Mouse (Mus musculus): ENCODE data around the gene Exph5.

Exph5 gene

DNA sequence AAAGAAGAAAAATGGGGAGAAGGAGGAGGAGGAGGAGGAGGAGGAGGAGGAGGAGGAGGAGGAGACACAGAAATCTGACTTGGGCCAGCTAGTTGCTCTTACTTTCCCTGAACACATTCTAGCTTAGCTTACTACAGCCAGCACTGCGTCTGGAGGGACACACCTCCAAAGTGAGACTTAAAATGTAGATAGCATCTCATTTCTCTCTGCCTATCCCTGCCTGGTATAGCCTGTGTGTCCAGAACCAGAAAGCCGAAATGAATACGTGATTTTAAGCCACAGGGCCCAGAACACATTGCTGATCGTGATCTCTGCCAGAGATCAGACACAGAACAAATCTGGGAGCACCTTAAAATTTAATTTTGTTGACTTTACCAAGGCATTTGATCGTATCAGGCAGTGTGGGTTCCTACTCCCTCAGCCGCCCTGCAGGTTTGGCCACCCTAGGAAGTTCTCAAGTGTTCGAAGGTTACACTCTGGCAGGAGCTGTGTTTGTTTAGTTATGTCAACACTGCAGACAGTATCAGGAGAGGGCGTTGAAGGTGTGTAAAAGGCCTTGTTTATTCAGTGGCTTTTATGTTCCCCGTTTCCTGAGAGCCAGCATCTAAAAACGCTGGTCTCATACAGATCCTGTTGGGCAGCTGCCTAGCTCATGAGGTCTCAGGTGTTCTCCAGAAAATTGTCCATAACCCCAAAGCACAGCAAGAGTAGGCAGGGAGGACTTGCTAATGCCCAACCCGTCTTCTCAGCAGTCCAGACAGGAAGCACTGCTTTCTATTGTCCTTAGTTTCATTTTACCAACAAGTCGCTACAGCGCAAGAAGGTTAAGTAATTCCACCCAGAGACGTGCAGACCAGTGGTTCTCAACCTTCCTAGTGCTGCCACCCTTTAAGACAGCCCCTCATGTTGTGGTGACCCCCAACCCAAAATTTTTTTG lies 55.0 kb downstream of the Exph5 start:
- DNase-seq (ENCODE audit: low read depth), result no peak

DNA sequence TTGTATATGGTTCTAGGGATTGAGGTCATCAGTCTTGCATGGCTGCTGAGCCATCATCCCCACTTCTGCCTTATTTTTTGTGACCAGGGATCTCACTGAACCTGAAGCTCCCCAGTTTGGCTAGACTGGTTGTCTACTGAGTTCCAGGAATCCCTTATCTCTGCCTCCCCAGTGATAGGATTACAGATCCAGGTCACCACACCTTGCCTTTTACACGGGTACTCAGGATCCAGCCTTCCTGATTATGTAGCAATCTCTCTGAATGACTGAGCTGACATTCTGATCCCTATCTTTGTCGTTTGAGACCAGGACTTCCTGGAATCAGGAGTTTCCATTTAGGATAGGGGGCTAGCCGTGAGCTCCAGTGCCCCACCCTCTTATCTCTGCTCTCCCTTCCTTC lies 69.9 kb downstream of the Exph5 start:
- DNase-seq (ENCODE audit: low read depth), result no peak

GRCm38 (mm10) chr9:53375907-53376306 lies 74.4 kb downstream of the Exph5 start:
- no peak for DNase-seq (ENCODE audit: low read depth)

DNA sequence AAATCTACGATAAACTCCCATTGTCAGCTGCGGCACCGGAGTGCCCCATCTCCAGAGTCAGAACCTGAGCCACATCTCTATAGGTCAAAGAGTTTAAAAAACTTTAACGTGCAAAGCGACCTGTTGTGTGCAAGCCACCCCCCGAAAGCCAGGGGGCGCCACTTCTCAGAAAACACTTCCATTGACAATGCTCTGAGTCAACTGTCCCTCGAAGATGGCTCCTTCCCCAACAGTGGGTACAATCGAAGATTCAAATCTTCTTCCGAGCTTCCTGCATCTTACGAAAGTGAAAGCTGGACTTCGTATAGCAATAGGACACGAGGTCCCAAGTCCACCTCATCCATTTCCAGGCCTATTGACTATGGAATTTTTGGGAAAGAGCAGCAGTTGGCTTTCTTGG lies 75.3 kb downstream of the Exph5 start:
- DNase-seq (ENCODE audit: low read depth), result peak; percentile 58

DNA sequence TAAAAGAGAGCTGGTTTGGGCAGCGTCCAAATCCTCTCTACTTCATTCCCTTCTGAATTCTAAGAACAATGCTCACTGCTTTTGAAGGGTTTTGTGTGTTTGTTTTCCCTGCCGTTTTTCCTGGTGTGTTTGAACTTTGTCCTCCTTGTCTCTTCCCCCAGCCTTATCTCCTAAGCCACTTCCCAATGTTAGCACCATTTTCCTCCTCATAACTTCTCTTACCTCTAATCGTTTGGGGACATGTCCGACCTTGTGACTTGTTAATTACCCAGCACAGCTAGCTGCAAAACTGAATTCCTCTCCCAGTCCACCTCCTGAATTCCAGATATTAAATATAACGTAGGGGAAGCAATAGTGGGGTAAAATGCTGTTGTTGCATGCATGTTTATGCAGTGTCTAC lies 76.1 kb downstream of the Exph5 start:
- DNase-seq (ENCODE audit: low read depth), result no peak

- no peak for DNase-seq (ENCODE audit: low read depth)
Observed at GRCm38 (mm10) chr9:53378171-53378570, 76.7 kb downstream of the Exph5 start.

GRCm38 (mm10) chr9:53380595-53380994 lies 79.1 kb downstream of the Exph5 start:
- DNase-seq (ENCODE audit: low read depth), result peak; percentile 26

GRCm38 (mm10) chr9:53381113-53381615 lies 79.7 kb downstream of the Exph5 start:
- peak; percentile 20 for DNase-seq (ENCODE audit: low read depth)

GRCm38 (mm10) chr9:53383951-53384866 lies 82.7 kb downstream of the Exph5 start, which contains the start of gene Kdelc2:
Kdelc2 (plus strand) TSS chr9:53384025.
- DNase-seq (ENCODE audit: low read depth), result peak; percentile 62

GRCm38 (mm10) chr9:53384873-53385272 lies 83.4 kb downstream of the Exph5 start:
- DNase-seq (ENCODE audit: low read depth), result no peak

GRCm38 (mm10) chr9:53387431-53387830 lies 86.0 kb downstream of the Exph5 start:
- DNase-seq (ENCODE audit: low read depth), result no peak

DNA sequence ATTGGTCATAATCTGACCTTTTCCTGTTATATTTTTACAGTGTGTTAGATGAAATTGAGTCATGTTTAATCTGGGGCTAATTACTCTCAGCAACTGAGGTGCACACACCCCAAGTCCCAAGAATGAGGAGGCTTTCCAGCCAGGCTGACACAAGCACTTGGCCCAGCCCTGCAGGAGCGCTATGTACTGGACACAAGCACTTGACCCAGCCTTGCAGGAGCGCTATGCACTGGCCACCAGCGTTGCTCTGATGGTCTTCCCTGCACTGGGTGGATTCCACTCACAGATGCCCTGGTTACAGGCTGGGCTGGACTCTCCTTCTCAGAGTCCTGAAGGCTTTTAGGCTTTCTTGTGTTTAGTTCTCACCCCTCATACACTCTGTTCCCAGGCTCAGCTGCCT lies 87.6 kb downstream of the Exph5 start:
- DNase-seq (ENCODE audit: low read depth), result no peak

DNA sequence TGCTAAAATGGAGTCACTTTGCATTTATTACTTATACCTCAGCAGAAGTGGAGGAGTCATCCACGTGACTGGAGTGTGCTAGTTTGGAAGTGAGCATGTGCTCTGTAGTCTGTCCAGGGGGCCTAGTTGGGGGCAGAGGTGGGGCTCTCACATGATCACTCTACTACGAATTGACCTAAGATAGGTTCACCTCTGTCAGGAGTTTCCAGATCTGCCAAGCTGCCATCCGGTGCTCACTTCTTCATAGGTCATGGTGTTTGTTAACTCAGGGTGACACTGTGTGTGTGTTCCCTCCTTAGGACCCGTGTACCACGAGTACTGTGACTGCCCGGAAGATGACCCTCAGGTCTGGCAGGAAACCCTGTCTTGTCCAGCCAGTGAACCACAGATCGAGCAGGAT lies 88.7 kb downstream of the Exph5 start:
- DNase-seq (ENCODE audit: low read depth), result no peak

DNA sequence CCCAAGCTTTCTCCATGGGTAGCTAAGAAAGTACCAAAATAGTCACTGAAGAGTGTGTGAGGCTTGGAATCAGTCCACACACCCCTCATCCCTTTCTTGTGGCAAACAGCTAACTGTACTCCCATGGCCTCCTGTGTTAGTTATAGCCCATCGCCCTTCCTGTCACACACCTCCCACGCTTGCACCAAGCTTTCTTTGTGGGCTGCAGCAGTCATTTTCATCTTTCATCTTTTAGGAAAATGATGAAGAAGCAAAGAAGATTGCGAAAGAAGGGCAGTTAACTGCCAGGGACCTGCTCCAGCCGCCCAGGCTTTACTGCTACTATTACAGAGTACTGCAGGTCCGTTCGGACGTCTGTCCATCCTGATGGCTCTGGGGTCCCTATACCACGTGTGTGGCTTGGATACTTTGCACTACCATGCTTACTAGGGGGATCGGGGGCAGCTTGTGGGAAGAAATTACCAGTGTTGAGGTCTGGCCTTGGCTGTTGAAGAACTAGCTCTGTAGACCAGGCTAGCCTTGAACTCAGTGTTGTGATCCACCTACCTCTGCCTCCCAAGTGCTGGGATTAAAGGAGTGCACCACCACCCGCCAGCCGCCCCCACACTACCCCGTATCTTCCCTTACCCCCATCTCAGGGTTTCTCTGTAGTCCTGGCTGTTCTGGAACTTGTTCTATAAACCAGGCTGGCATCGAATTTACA lies 96.4 kb downstream of the Exph5 start:
- DNase-seq (ENCODE audit: low read depth), result peak; percentile 22

- peak; percentile 92 for DNase-seq (ENCODE audit: low read depth)
Observed at GRCm38 (mm10) chr9:53398388-53398700, 96.9 kb downstream of the Exph5 start.

- DNase-seq (ENCODE audit: low read depth), result no peak
Observed at GRCm38 (mm10) chr9:53399537-53399936, 98.1 kb downstream of the Exph5 start.

GRCm38 (mm10) chr9:53400696-53401095 lies 99.2 kb downstream of the Exph5 start:
- no peak for DNase-seq (ENCODE audit: low read depth)

DNA sequence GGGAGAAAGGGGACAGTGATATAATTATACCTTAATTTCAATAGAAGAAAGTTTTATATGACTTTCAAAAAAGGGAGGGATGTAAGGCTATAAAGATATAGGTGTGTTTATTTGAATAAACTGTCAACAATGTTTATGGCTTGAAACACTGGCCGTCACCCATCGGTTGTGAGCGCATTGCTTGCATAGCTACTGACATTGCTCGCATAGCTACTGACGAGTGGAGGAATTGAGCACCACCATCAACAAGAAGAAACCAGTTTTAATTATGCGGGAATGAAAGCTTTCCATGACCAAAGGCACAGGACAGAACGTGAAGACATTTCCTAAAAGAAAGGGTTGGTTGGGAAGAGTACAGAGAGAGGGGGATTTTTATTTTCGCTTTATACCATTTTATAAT lies 99.7 kb downstream of the Exph5 start:
- DNase-seq (ENCODE audit: low read depth), result no peak

- no peak for DNase-seq (ENCODE audit: low read depth)
Observed at GRCm38 (mm10) chr9:53402291-53402711, 100.8 kb downstream of the Exph5 start, which contains the start of gene 4930550C14Rik. 4930550C14Rik (plus strand) TSS chr9:53402325.

GRCm38 (mm10) chr9:53402991-53403390 lies 101.5 kb downstream of the Exph5 start:
- no peak for DNase-seq (ENCODE audit: low read depth)

DNA sequence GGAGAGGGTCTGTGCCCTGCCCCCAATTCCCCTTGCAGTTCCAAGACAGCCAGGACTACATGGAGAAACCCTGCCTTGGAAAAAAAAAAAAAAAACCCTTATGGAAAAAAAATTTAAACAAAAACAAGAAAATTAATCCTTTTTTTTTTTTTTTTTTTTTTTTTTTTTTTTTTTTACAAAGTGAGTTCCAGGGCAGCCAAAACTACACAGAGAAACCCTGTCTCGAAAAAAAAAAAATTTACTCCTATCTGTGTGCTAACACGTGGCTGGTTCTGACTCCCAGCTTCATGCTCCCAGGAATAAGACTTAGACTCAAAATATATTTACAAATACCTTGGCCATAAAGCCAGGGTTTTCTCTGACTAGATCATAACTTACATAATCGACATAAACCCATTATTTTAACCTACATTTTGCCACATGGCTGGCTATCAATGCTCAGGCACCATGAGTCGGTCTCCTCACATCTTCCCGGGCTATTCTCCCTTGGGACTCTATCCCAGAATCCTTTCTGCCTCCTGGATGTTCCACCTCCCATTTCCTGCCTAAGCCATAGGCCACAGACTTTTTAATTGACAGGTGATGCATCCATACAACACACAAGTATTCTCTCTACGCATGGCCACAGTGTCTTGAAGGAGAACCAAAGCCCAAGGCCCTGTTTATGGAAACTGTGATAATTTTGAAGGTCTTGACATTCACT lies 102.7 kb downstream of the Exph5 start:
- no peak for DNase-seq (ENCODE audit: low read depth)
